Mouse (Mus musculus): ENCODE data around the gene Ptprd.

DNA sequence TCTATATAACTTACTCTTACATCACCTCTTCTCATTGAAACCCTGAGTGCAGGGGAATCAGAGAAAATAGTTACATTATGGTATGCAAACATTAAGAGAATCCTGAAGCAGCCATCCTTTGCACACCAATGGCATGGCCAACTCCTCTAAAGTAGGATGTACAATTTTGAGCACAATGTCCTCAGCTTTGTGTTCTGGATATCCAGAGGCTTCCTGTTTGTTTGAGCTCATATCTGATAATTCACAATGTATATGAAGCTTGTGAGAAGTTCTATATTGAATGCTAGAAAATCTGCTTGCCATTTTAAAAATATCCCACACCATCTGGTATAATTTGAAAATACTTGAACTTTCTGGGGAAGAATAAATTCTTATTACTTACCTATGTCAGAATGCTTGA, 114.2 kb downstream of the Ptprd start:
- TF ChIP-seq POLR2A (IDR thresholded peaks at IDR 0.05; ENCODE audit: low read depth, low read length) (no peak), CTCF (IDR thresholded peaks at IDR 0.05; ENCODE audit: extremely low read depth, insufficient read depth, insufficient read length, insufficient replicate concordance) (no peak)
